Mouse (Mus musculus): Measurements from ENCODE around the gene Xrcc2.
A peak's percentile ranks its signal among the peaks of the same experiment; 100 is the strongest.
"Not testable (repeated sequence)": the region's sequence is repeated elsewhere in the genome, so short reads cannot be mapped to it uniquely, and the experiment has no call there.

The Xrcc2 gene

GRCm38 (mm10) chr5:25705567-25706349, at the start of gene Xrcc2:
TSS of gene Xrcc2 (minus strand) at chr5:25705825.
- DNase-seq (ENCODE audit: low read depth, low spot score), result peak; percentile 92

GRCm38 (mm10) chr5:25754236-25754766, 48.7 kb upstream of the Xrcc2 start:
- DNase-seq (ENCODE audit: low read depth, low spot score), result no peak

- no peak for DNase-seq (ENCODE audit: low read depth, low spot score)
Measured at GRCm38 (mm10) chr5:25753556-25754235, 48.1 kb upstream of the Xrcc2 start.

- DNase-seq (ENCODE audit: low read depth, low spot score), result no peak
Measured at GRCm38 (mm10) chr5:25752862-25753261, 47.2 kb upstream of the Xrcc2 start.

- no peak for DNase-seq (ENCODE audit: low read depth, low spot score)
Measured at GRCm38 (mm10) chr5:25751552-25751951, 45.9 kb upstream of the Xrcc2 start.

GRCm38 (mm10) chr5:25748613-25749012, 43.0 kb upstream of the Xrcc2 start:
- no peak for DNase-seq (ENCODE audit: low read depth, low spot score)

- DNase-seq (ENCODE audit: low read depth, low spot score), result no peak
Measured at GRCm38 (mm10) chr5:25747904-25748303, 42.3 kb upstream of the Xrcc2 start.

GRCm38 (mm10) chr5:25738902-25739301, 33.3 kb upstream of the Xrcc2 start:
- not testable (repeated sequence) for DNase-seq (ENCODE audit: low read depth, low spot score)

- DNase-seq (ENCODE audit: low read depth, low spot score), result no peak
Measured at GRCm38 (mm10) chr5:25738448-25738847, 32.8 kb upstream of the Xrcc2 start.

GRCm38 (mm10) chr5:25735861-25736260, 30.2 kb upstream of the Xrcc2 start:
- no peak for DNase-seq (ENCODE audit: low read depth, low spot score)

- DNase-seq (ENCODE audit: low read depth, low spot score), result peak; percentile 43
Measured at GRCm38 (mm10) chr5:25734318-25734717, 28.7 kb upstream of the Xrcc2 start.

- DNase-seq (ENCODE audit: low read depth, low spot score), result no peak
Measured at GRCm38 (mm10) chr5:25724134-25724675, 18.6 kb upstream of the Xrcc2 start.

GRCm38 (mm10) chr5:25723016-25723415, 17.4 kb upstream of the Xrcc2 start:
- no peak for DNase-seq (ENCODE audit: low read depth, low spot score)

- no peak for DNase-seq (ENCODE audit: low read depth, low spot score)
Measured at GRCm38 (mm10) chr5:25719390-25719789, 13.8 kb upstream of the Xrcc2 start.

GRCm38 (mm10) chr5:25713001-25713706, 7.5 kb upstream of the Xrcc2 start:
- DNase-seq (ENCODE audit: low read depth, low spot score), result not testable (repeated sequence)

GRCm38 (mm10) chr5:25704702-25705566, 691 bp downstream of the Xrcc2 start:
- DNase-seq (ENCODE audit: low read depth, low spot score), result no peak

GRCm38 (mm10) chr5:25697941-25698340, 7.7 kb downstream of the Xrcc2 start:
- DNase-seq (ENCODE audit: low read depth, low spot score), result no peak

- DNase-seq (ENCODE audit: low read depth, low spot score), result no peak
Measured at GRCm38 (mm10) chr5:25696256-25696655, 9.4 kb downstream of the Xrcc2 start.

- DNase-seq (ENCODE audit: low read depth, low spot score), result no peak
Measured at GRCm38 (mm10) chr5:25695786-25696185, 9.8 kb downstream of the Xrcc2 start.

- DNase-seq (ENCODE audit: low read depth, low spot score), result no peak
Measured at GRCm38 (mm10) chr5:25671696-25672520, 33.7 kb downstream of the Xrcc2 start.
